Mouse (Mus musculus): ENCODE results near the gene Med24. TPM values are rescaled to one million over a fixed set of nuclear protein-coding genes. Genes with fewer than 3 reads are reported as not detected.
"Not testable (repeated sequence)": the region's sequence is repeated elsewhere in the genome, so short reads cannot be mapped to it uniquely, and the experiment has no call there.

Gene Med24
- polyA plus RNA-seq, 1 experiment from 2014 or later, result 83.6 TPM

DNA sequence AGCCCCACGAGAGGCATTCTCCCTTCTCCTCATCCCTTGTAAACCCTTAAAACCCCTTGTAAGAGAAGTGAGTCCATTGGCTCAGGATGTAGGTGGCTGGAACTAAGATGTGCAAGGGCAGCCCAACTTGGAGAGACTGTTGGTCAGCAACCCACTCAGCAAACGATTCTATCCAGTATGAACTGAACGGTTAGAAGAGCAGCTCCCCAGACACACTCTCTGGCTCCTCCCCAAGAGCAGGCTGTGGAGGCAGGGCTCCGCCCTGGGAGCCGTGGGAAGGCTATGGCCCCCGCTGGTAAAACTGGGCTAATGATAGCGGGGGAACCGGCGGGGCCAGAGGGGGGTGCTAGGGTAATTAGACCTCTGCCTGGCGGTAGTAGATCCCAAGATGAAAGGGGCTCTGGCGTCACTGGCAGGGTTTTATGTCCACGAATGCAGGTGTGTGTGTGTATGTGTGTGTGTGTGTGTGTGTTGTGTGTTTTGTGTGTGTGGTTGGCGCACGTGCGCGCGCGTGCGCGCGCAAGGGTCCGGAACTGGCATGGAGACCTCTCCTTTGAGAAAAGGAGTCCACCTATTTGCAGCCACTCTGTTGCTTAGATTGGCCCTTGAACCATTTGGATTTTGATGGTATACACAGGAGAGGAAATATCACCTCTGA is 11.3 kb upstream of the Med24 start, which contains the start of gene Thra:
Gene Thra (plus strand): TSS at position 246 of the 658 bp plus-strand sequence.
- Histone ChIP-seq H3K27me3 (ENCODE audit: insufficient read depth, poor library complexity, severe bottlenecking) (0 out of 2 replicates have a peak, but pooled peaks cover 3% of the 10 kb centered on the region), H3K36me3 (no peaks in the 10 kb centered on the region), H3K4me1 (replicated peaks) (peaks cover 76% of the 10 kb centered on the region), H3K27ac (peak within 1 kb of the TSS; percentile 99), H3K9me3 (no peaks in the 10 kb centered on the region), H3K4me3 (peak within 1 kb of the TSS; percentile 83)
- under 1% methylated on average over 22 of the region's 22 CpGs for WGBS
- DNase-seq (ENCODE audit: low spot score), result peak; percentile 72

DNA sequence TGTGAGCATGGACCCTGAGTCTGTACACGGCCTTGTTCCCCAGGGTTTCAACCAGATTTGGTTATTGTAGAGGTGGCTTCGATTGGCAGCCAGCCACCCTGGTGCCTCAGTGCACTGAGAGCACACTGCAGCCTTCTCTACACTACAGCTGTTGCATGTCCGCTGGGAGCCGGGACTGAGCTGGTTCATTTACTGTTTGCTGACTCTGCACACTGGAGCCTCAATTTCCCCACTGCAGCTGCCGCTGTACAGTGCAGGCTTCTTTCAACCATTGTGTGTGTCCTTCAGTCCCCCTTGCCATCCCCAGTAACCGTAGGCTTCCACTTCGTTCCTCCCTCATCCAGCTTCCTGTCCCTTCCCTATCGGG is 10.8 kb upstream of the Med24 start:
- DNase-seq (ENCODE audit: low spot score), result no peak
- Histone ChIP-seq H3K9me3 (no peaks in the 10 kb centered on the region), H3K36me3 (no peaks in the 10 kb centered on the region), H3K27ac (peak overlapping the region; percentile 99), H3K4me1 (replicated peaks) (peaks cover 71% of the 10 kb centered on the region), H3K4me3 (peak overlapping the region; percentile 83), H3K27me3 (ENCODE audit: insufficient read depth, poor library complexity, severe bottlenecking) (0 out of 2 replicates have a peak, but pooled peaks cover 3% of the 10 kb centered on the region)
- 16% methylated on average over 8 of the region's 8 CpGs for WGBS

DNA sequence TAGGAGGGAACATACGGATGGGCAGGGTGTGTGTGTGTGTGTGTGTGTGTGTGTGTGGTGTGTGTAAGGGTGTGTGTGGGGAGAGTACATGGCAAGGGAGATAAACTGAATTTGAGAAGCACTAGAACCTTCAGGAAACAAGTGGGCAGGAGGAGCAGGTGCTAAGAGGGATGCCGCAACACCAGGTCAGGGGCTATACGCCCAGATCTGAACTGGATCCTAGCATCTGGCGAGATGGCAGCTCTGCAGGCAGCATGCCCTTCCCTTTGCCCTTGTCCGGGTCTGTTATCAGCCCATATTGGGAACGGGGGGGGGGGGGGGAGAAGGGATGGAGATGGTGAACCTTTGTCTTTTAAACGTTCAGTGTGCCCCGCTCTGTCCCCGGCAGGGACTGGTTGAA is 9.7 kb upstream of the Med24 start:
- Histone ChIP-seq H3K4me3 (peak overlapping the region; percentile 24; the same call in 1 of the 2 replicates), H3K36me3 (no peaks in the 10 kb centered on the region), H3K4me1 (replicated peaks) (peaks cover 60% of the 10 kb centered on the region), H3K27ac (peak overlapping the region; percentile 79), H3K9me3 (peaks cover 9% of the 10 kb centered on the region), H3K27me3 (ENCODE audit: insufficient read depth, poor library complexity, severe bottlenecking) (0 out of 2 replicates have a peak, but pooled peaks cover 3% of the 10 kb centered on the region)
- WGBS, result 59% methylated on average over 9 of the region's 9 CpGs
- no peak for DNase-seq (ENCODE audit: low spot score)

DNA sequence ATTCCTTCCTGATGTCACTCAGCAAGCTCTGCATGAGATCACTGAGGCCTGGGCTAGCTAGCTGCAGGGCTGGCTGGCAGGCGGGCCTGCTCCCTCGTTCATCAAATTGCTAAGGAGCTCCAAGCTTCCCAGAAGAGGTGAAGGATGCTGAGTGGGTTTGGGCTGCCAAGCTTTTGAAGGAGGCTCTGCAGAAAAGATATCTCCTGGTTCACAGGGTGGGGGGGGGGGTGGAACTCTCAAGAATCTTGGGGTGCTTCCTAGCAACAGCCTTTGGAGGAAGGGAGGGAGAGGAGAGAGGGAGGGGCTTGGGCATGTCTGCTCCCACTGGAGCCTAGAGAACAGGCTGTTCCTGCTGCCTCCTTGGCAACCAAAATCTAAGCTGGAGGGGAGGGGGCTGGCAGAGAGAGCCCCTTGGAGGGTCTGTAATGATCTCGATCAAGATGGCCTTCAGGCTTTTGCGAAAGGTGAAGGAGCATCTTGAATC is 9.2 kb upstream of the Med24 start:
- Histone ChIP-seq H3K36me3 (no peaks in the 10 kb centered on the region), H3K4me1 (replicated peaks) (peaks cover 55% of the 10 kb centered on the region), H3K4me3 (peak overlapping the region; percentile 24), H3K27me3 (ENCODE audit: insufficient read depth, poor library complexity, severe bottlenecking) (0 out of 2 replicates have a peak, but pooled peaks cover 3% of the 10 kb centered on the region), H3K9me3 (peaks cover 9% of the 10 kb centered on the region), H3K27ac (peak overlapping the region; percentile 79)
- 25% methylated on average over 4 of the region's 4 CpGs for WGBS
- DNase-seq (ENCODE audit: low spot score), result peak; percentile 51

DNA sequence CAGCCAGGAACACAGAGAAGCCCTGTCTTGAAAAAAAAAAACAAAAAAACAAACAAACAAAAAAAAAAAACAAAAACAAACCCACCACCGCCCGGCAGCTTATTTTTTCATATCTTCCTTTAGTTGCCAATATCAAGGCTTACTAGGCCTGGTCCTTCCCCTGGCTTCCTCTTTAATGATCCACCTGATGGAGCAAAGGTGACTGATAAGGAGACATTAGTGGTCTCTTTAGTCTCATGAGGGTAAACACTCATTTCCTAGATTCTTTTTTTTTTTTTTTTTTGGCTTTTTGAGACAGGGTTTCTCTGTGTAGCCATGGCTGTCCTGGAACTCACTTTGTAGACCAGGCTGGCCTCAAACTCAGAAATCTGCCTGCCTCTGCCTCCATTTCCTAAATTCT is 8.0 kb upstream of the Med24 start:
- not testable (repeated sequence) for H3K36me3 ChIP-seq; H3K27me3 ChIP-seq (ENCODE audit: insufficient read depth, poor library complexity, severe bottlenecking); H3K9me3 ChIP-seq; H3K4me3 ChIP-seq; H3K27ac ChIP-seq; DNase-seq (ENCODE audit: low spot score)
- 91% methylated on average over 2 of the region's 2 CpGs for WGBS
- peaks cover 43% of the 10 kb centered on the region for H3K4me1 ChIP-seq (replicated peaks)

DNA sequence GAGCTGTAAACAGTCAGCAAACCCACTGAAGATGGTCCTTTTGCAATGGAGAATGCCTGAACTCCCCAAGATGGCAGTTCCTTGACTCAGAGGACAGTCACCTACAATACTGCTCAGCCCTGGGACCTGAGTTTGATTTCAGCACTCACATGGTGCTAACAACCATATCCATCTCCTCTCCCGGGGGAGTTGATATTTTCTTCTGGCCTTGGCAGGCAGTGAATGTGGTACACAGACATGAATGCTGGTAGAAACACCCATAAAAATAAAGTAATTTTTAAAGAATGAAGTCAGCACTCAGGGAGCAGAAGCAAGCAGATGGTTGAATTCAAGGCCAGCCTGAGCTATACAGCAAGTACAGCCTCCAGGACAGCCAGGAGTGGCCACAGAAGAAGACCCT is 6.9 kb upstream of the Med24 start:
- 0 out of 2 replicates have a peak, but pooled peaks cover 3% of the 10 kb centered on the region for H3K27me3 ChIP-seq (ENCODE audit: insufficient read depth, poor library complexity, severe bottlenecking)
- peaks cover 32% of the 10 kb centered on the region for H3K4me1 ChIP-seq (replicated peaks)
- H3K4me3 ChIP-seq, result no peak overlapping the region
- peaks cover 9% of the 10 kb centered on the region for H3K9me3 ChIP-seq
- 93% methylated on average over 1 of the region's 1 CpGs for WGBS
- H3K36me3 ChIP-seq, result no peaks in the 10 kb centered on the region
- no peak for DNase-seq (ENCODE audit: low spot score)
- H3K27ac ChIP-seq, result no peak overlapping the region

DNA sequence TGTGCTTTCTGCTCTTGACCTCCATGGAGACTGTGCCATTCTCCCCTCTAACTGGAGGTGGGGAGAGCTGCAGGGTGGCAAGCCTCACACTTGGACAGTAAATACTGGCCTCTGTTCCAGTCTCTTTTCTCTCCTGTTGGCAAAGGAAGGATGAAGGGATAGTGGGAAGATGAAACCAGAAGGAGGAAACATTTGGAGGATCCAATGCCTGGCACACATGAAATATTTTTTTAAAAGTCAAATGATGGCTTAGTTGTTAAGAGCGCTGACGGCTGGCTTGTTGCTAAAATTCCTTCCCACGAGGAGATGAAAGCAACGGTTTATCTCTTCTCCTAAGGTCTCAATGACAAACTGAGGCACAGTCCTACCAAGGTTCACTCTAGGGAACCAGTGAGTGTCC is 5.9 kb upstream of the Med24 start:
- no peak overlapping the region for H3K27ac ChIP-seq
- H3K27me3 ChIP-seq (ENCODE audit: insufficient read depth, poor library complexity, severe bottlenecking), result 0 out of 2 replicates have a peak, but pooled peaks cover 3% of the 10 kb centered on the region
- 95% methylated on average over 4 of the region's 4 CpGs for WGBS
- no peaks in the 10 kb centered on the region for H3K36me3 ChIP-seq
- peaks cover 9% of the 10 kb centered on the region for H3K9me3 ChIP-seq
- no peak for DNase-seq (ENCODE audit: low spot score)
- peaks cover 22% of the 10 kb centered on the region for H3K4me1 ChIP-seq (replicated peaks)
- H3K4me3 ChIP-seq, result no peak overlapping the region

DNA sequence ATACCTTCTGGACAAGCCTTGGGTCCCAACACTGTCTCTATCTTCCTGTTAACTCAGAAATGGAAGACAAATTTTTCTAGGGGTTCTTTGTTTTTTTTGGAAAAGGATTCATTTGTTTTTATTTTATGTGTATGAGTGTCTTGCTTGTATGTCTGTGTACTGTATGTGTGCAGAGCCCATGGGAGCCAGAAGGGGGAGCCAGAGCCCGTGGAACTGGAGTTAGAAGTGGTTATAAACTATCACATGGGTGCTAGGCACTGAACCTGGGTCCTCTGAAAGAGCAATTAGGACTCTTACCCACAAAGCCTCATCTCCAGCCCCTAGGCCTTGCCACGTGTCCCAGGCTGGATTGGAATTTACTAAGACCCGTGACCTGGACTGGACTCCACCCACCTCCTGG is 4.8 kb upstream of the Med24 start:
- H3K4me3 ChIP-seq, result no peak overlapping the region
- WGBS, result 81% methylated on average over 3 of the region's 3 CpGs
- H3K27ac ChIP-seq, result no peak overlapping the region
- no peak for DNase-seq (ENCODE audit: low spot score)
- H3K4me1 ChIP-seq (replicated peaks), result peaks cover 17% of the 10 kb centered on the region
- peaks cover 9% of the 10 kb centered on the region for H3K9me3 ChIP-seq
- 0 out of 2 replicates have a peak, but pooled peaks cover 3% of the 10 kb centered on the region for H3K27me3 ChIP-seq (ENCODE audit: insufficient read depth, poor library complexity, severe bottlenecking)
- H3K36me3 ChIP-seq, result no peaks in the 10 kb centered on the region

DNA sequence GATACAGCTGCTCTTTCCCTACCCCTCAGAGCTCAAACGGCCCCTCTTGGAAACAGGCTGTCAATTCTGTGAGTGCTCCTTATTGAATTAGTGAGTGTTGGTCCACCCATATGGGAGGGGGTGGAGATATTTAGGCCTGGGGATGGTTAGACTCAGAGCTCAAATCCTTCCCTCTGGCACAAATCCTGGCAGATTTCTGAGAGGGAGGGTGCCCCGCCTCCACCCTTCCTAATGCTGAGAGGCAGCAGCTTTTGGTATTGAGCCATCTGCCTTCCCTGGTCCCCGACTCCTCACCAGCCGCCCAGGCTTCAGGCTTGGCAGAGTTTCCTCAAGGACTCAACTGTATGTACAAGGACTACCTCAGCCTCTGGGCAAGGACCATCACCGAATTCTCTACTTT is 1.9 kb upstream of the Med24 start:
- Histone ChIP-seq H3K9me3 (peaks cover 9% of the 10 kb centered on the region), H3K4me1 (replicated peaks) (peaks cover 14% of the 10 kb centered on the region), H3K4me3 (no peak overlapping the region), H3K27ac (no peak overlapping the region), H3K36me3 (peaks cover 18% of the 10 kb centered on the region), H3K27me3 (ENCODE audit: insufficient read depth, poor library complexity, severe bottlenecking) (no peaks in the 10 kb centered on the region)
- WGBS, result 58% methylated on average over 5 of the region's 5 CpGs
- DNase-seq (ENCODE audit: low spot score), result no peak

DNA sequence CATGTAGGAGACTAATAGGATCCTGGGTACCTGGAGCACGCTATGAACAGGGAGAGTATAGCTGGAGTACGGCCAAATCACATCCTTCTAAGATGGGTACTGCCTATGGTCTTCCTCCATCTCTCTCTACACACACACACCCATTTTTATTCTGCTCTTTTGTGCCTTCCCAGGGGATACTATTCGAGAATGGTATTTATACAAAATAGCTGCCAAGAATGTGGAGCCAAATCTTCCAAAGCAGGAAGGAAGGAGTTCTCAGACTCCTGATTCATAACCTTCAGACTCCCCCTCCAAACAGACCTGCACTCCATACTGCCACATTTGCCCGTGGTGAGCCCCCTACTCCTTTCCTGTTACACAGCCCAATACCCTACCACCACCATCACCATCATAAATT is 1.5 kb upstream of the Med24 start:
- Histone ChIP-seq H3K27ac (no peak overlapping the region), H3K36me3 (peaks cover 22% of the 10 kb centered on the region), H3K27me3 (ENCODE audit: insufficient read depth, poor library complexity, severe bottlenecking) (no peaks in the 10 kb centered on the region), H3K4me3 (no peak overlapping the region), H3K9me3 (peaks cover 9% of the 10 kb centered on the region), H3K4me1 (replicated peaks) (peaks cover 14% of the 10 kb centered on the region)
- no peak for DNase-seq (ENCODE audit: low spot score)
- WGBS, result 72% methylated on average over 4 of the region's 4 CpGs

DNA sequence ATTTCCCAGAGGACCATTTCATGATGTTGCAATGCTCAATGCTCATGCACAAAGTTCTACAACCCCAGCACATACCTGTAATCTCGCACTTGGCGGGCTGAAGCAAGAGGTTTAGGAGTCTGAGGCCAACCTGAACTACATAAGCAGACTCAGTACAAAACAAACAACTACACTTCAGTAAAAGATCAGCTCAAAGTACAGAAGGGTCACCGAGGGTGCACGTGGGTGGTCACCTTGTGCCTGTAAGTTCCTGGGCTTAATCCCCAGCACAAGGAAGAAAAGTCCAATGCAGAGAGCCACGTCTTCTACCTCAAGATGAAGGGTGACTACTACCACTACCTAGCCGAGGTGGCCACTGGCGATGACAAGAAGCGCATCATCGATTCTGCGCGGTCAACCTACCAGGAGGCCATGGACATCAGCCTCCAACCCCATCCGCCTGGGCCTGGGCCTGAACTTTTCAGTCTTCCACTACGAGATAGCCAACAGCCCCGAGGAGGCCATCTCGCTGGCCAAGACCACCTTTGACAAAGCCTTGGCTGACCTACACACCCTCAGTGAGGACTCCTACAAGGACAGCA is 3.2 kb downstream of the Med24 start:
- H3K4me3 ChIP-seq, result no peak overlapping the region
- H3K4me1 ChIP-seq (replicated peaks), result peaks cover 21% of the 10 kb centered on the region
- no peaks in the 10 kb centered on the region for H3K27me3 ChIP-seq (ENCODE audit: insufficient read depth, poor library complexity, severe bottlenecking)
- peaks cover 59% of the 10 kb centered on the region for H3K36me3 ChIP-seq
- no peaks in the 10 kb centered on the region for H3K9me3 ChIP-seq
- H3K27ac ChIP-seq, result no peak overlapping the region
- 94% methylated on average over 15 of the region's 15 CpGs for WGBS
- no peak for DNase-seq (ENCODE audit: low spot score)

DNA sequence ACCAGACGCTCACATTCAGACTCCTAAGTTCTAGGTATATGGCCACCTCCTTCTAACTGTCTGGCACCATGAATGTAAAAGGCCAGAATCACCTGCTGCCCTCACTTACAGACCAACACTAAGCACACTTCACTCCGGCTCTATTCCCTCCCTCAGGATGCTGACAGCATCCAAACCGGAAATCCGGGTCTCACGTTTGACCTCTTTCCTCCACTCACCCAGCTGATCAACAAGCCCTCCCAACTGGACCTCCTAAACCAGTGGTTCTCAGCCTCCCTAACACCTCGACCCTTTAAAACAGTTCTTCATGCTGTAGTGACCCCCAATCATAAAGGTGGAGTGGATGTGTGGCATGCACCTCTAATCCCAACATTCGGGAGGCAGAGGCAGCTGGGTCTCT is 6.1 kb downstream of the Med24 start:
- Histone ChIP-seq H3K27ac (no peak overlapping the region), H3K36me3 (peaks cover 80% of the 10 kb centered on the region), H3K4me1 (replicated peaks) (peaks cover 15% of the 10 kb centered on the region), H3K9me3 (no peaks in the 10 kb centered on the region), H3K27me3 (ENCODE audit: insufficient read depth, poor library complexity, severe bottlenecking) (no peaks in the 10 kb centered on the region), H3K4me3 (no peak overlapping the region)
- 87% methylated on average over 7 of the region's 7 CpGs for WGBS
- DNase-seq (ENCODE audit: low spot score), result no peak

DNA sequence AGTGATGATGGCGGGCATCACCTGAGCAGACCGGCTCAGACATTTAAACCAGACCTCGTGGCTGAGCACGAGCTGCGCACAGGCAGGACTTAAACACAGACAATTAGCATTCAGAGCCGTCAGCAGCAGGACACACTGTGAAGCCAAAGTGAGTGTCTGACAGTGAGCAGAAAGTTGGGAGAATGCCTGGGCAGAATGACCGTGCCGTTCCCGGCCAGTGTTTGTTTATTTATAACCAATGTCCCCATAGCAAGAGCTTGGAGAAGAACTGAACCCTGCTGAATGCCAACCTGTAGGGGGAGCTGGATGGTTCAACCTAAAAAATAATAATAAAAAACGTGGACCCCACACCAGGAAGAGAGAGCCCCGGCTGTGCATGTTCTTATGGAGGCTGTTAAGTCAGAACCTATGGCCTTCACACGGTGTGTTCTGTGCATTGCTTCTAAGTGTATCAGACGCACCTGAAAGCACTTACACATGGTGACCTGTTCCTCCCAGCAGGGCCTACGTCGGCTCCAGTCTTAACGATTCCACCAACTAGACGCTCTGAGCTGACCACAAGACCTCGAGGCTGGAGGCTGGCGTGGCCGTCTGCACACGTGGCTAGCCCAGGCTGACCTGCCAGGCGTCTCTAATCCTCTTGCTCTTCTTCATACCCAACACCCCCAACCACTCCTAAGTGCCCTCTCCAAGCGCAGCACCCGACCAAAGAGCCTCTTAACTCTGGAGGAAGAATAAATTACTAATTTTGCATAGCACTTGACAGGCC is 7.6 kb downstream of the Med24 start:
- 73% methylated on average over 24 of the region's 24 CpGs for WGBS
- no peak for DNase-seq (ENCODE audit: low spot score)

More for the DNA sequence above, 7.6 kb downstream of the Med24 start:
- Histone ChIP-seq H3K27ac (0 out of 2 replicates have a peak overlapping the region, but pooled peaks have one; percentile 8), H3K4me3 (no peak overlapping the region), H3K36me3 (peaks cover 81% of the 10 kb centered on the region), H3K27me3 (ENCODE audit: insufficient read depth, poor library complexity, severe bottlenecking) (no peaks in the 10 kb centered on the region), H3K4me1 (replicated peaks) (peaks cover 18% of the 10 kb centered on the region), H3K9me3 (no peaks in the 10 kb centered on the region)
